Mouse (Mus musculus): ENCODE measurements around the gene Slc9a3r2.

DNA sequence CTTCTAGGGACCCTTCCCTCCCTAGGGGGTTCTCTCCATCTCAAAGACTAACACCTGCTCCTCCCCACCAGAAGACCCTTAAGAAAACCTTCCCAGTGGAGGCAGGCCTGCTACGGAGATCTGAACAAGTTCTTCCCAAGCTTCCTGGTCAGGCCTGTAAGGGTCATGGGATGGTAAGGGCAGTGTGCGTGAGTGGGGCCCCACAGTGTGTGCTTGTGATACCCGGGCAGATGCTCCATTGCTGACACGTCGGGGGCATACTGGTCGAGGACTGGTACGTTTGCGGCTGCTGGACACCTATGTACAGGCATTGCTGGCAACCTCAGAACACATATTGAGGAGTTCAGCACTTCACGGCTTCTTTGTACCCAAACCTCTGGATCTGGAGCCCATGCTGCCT lies 48.6 kb upstream of the Slc9a3r2 start:
- TF ChIP-seq POLR2A (IDR thresholded peaks at IDR 0.05; ENCODE audit: insufficient read depth, low read depth, low read length) (no peak), EP300 (IDR thresholded peaks at IDR 0.05; ENCODE audit: insufficient read depth, low read depth, low read length) (no peak)

All from heart, adult 2 months (tissue).